Mouse (Mus musculus): ENCODE results near the gene Arx.

DNA sequence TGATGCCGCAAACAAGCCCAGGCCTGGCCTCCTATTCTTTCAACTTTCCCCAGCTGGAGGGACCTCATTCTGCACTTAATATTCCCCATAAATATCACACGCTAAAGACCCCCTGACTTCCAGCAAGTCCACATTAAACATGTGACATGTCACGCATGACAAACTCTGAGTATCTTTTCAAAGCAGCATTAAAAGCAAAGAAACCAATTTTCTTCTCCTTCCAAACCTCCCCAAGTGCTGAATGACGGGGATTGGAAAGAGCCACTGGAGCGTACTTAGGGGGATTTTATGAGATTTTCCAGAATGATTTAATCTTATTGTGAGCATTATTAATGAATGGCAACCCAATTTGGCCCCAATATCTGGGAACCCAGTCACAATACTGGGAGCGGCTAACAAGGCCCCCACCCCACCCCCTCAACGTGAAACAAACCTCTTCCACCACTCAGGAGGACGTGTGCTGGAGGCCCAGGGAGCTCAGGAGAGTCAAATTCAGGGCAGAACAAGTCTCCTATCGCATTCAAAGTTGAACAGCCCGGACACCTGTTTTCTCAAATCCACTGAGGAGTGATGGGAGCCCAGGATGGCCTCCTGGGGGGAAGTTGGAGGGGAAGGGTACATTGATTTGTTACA, 14.1 kb downstream of the Arx start:
- TF ChIP-seq GATA1 (IDR thresholded peaks at IDR 0.05; ENCODE audit: low read length), result no peak
- TF ChIP-seq TAL1 (IDR thresholded peaks at IDR 0.05; ENCODE audit: low read length), result no peak

Measured in erythroblast, embryonic 14.5 days (primary cell).